Comparison of ENCODE assay signal across 10 mouse cellular contexts in the genomic region with DNA sequence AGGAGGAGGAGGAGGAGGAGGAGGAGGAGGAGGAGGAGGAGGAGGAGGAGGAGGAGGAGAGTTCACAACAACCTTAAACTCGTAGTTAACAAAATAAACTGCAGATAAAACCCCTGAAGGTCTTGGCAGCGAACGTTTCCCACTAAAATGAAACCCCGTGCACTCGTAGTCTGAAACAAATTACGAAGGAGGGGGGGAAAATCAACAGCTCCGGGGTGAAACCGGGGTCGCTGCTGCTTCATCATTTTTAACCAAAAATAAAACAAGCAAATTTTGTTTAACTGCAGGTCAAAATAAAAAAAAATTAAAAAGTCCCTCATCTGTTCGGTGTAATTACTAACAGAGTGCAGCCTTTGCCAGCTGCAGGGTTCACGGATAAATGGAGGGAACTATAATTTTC.
DNase-seq lines count a peak whose midpoint lies in the region; ATAC-seq and TF ChIP-seq lines count a peak whose summit lies in the region.
"Had no signal": no experiment of that assay in that cellular context is flagged by ENCODE, and none has a peak within 500 bp of the region (broad histone marks: within the 10 kb centered on the region; RNA-seq: fewer than 3 reads in every experiment).

No protein-coding gene starts in this region.

- H3K27ac ChIP-seq in liver, adult 2 months (replicated peaks; ENCODE audit: insufficient read depth, low read depth, low read length): no peak overlapping the region
- no peak overlapping the region for H3K27ac ChIP-seq in liver, postnatal 0 days (ENCODE audit: low read depth)
- no peak overlapping the region for H3K27ac ChIP-seq in embryonic facial prominence, embryonic 15.5 days (replicated peaks)
- no peak overlapping the region for H3K27ac ChIP-seq in intestine, embryonic 16.5 days (ENCODE audit: low read length)
- no peak overlapping the region for H3K27ac ChIP-seq in limb, embryonic 15.5 days

- 68% methylated on average over 11 of the region's 11 CpGs for WGBS in liver, adult 2 months
- WGBS in liver, postnatal 0 days (ENCODE audit: insufficient replicate concordance): 68% methylated on average over 11 of the region's 11 CpGs
- WGBS in embryonic facial prominence, embryonic 15.5 days: 15% methylated on average over 11 of the region's 11 CpGs
- WGBS in intestine, embryonic 16.5 days: 40% methylated on average over 11 of the region's 11 CpGs
- WGBS in limb, embryonic 15.5 days: 6% methylated on average over 11 of the region's 11 CpGs

- H3K9me3 ChIP-seq in liver, postnatal 0 days (ENCODE audit: low read length): no peaks in the 10 kb centered on the region
- H3K9me3 ChIP-seq in embryonic facial prominence, embryonic 15.5 days (replicated peaks): no peaks in the 10 kb centered on the region
- no peaks in the 10 kb centered on the region for H3K9me3 ChIP-seq in intestine, embryonic 16.5 days (ENCODE audit: control insufficient read depth, low read length)
- no peaks in the 10 kb centered on the region for H3K9me3 ChIP-seq in limb, embryonic 15.5 days

- no peaks in the 10 kb centered on the region for H3K36me3 ChIP-seq in liver, adult 2 months (ENCODE audit: control insufficient read depth, insufficient read depth, low read length)
- no peaks in the 10 kb centered on the region for H3K36me3 ChIP-seq in liver, postnatal 0 days (replicated peaks; ENCODE audit: insufficient read depth, low read length)
- no peaks in the 10 kb centered on the region for H3K36me3 ChIP-seq in embryonic facial prominence, embryonic 15.5 days
- no peaks in the 10 kb centered on the region for H3K36me3 ChIP-seq in intestine, embryonic 16.5 days (ENCODE audit: control insufficient read depth, insufficient read depth, low read length)
- H3K36me3 ChIP-seq in limb, embryonic 15.5 days: no peaks in the 10 kb centered on the region

- H3K79me2 ChIP-seq in liver, adult 2 months (ENCODE audit: control insufficient read depth, insufficient read depth, low read length): no peaks in the 10 kb centered on the region

- no peaks in the 10 kb centered on the region for H3K4me1 ChIP-seq in liver, adult 2 months (ENCODE audit: control insufficient read depth, insufficient read depth, low read length)
- H3K4me1 ChIP-seq in liver, postnatal 0 days (ENCODE audit: insufficient read depth): no peaks in the 10 kb centered on the region
- peaks cover 11% of the 10 kb centered on the region; the same call in 1 of the 2 replicates for H3K4me1 ChIP-seq in embryonic facial prominence, embryonic 15.5 days
- no peaks in the 10 kb centered on the region for H3K4me1 ChIP-seq in intestine, embryonic 16.5 days (ENCODE audit: control insufficient read depth, insufficient read depth, low read length)
- peaks cover 10% of the 10 kb centered on the region; the same call in 1 of the 2 replicates for H3K4me1 ChIP-seq in limb, embryonic 15.5 days

- no peak overlapping the region for H3K9ac ChIP-seq in liver, adult 2 months (ENCODE audit: low read depth, low read length)
- no peak overlapping the region for H3K9ac ChIP-seq in liver, postnatal 0 days (replicated peaks)
- H3K9ac ChIP-seq in embryonic facial prominence, embryonic 15.5 days: no peak overlapping the region
- no peak overlapping the region for H3K9ac ChIP-seq in intestine, embryonic 16.5 days (ENCODE audit: low read depth, low read length)
- H3K9ac ChIP-seq in limb, embryonic 15.5 days: no peak overlapping the region

- H3K4me2 ChIP-seq in liver, postnatal 0 days (ENCODE audit: low read depth, low read length): no peak overlapping the region
- H3K4me2 ChIP-seq in embryonic facial prominence, embryonic 15.5 days (replicated peaks): peak overlapping the region; percentile 40
- peak overlapping the region; percentile 31 for H3K4me2 ChIP-seq in intestine, embryonic 16.5 days (ENCODE audit: low read depth, low read length)
- H3K4me2 ChIP-seq in limb, embryonic 15.5 days: peak overlapping the region; percentile 39

- ATAC-seq in liver, postnatal 0 days: no peak
- ATAC-seq in embryonic facial prominence, embryonic 15.5 days (ENCODE audit: insufficient number of reproducible peaks, low FRiP score, low TSS enrichment, low read depth): no peak
- no peak for ATAC-seq in intestine, embryonic 16.5 days
- ATAC-seq in limb, embryonic 15.5 days (ENCODE audit: insufficient number of reproducible peaks, low FRiP score, low TSS enrichment, low read depth): no peak

- TF ChIP-seq POLR2A in liver, adult 2 months (IDR thresholded peaks at IDR 0.05; ENCODE audit: extremely low read depth, insufficient read depth, low read length): no peak

- no peaks in the 10 kb centered on the region for H3K27me3 ChIP-seq in liver, adult 2 months (ENCODE audit: control insufficient read depth, insufficient read depth, low read length)
- H3K27me3 ChIP-seq in liver, postnatal 0 days (ENCODE audit: insufficient read depth, low read length): no peaks in the 10 kb centered on the region
- no peaks in the 10 kb centered on the region; the same call in 1 of the 2 replicates for H3K27me3 ChIP-seq in embryonic facial prominence, embryonic 15.5 days
- H3K27me3 ChIP-seq in intestine, embryonic 16.5 days (replicated peaks; ENCODE audit: control insufficient read depth, insufficient read depth, low read length): no peaks in the 10 kb centered on the region
- H3K27me3 ChIP-seq in limb, embryonic 15.5 days: no peaks in the 10 kb centered on the region
- H3K27me3 ChIP-seq: Patski had no signal

- peak; percentile 40 for DNase-seq in liver, adult 2 months (ENCODE audit: extremely low read depth, low read depth, low spot score)
- DNase-seq in liver, postnatal 0 days: no peak
- no peak for DNase-seq in frontal cortex, postnatal 10 days (ENCODE audit: low spot score in 2 of 2)
- no peak for DNase-seq in adrenal gland, adult 8-10 months
- DNase-seq in layer of hippocampus, postnatal 25 days (ENCODE audit: extremely low spot score in 1 of 2, low spot score in 1 of 2): no peak
- DNase-seq: thymus, adult 2 months had no signal

- TF ChIP-seq EP300 in liver, postnatal 0 days (IDR thresholded peaks at IDR 0.05; ENCODE audit: low read depth): no peak

- no peak for TF ChIP-seq CTCF in liver, adult 2 months (IDR thresholded peaks at IDR 0.05; ENCODE audit: low read depth, low read length)
- no peak for TF ChIP-seq CTCF in liver, postnatal 0 days (IDR thresholded peaks at IDR 0.05; ENCODE audit: low read depth)

- H3K4me3 ChIP-seq in liver, adult 2 months (ENCODE audit: insufficient read depth, low read depth, low read length): no peak overlapping the region
- H3K4me3 ChIP-seq in liver, postnatal 0 days (ENCODE audit: low read depth, low read length): no peak overlapping the region
- H3K4me3 ChIP-seq in embryonic facial prominence, embryonic 15.5 days (replicated peaks): peak overlapping the region; percentile 22
- H3K4me3 ChIP-seq in intestine, embryonic 16.5 days (ENCODE audit: low read length): no peak overlapping the region; the same call in 1 of the 2 replicates
- peak overlapping the region; percentile 22 for H3K4me3 ChIP-seq in limb, embryonic 15.5 days

Comparison
In these comparisons a context has a peak if more than half of its experiments do, and no peak if none do; other contexts are left out.
1. H3K4me3 ChIP-seq: peak in embryonic facial prominence, embryonic 15.5 days (single experiment) and limb, embryonic 15.5 days (single experiment); none in liver, adult 2 months (single experiment), liver, postnatal 0 days (single experiment) and intestine, embryonic 16.5 days (single experiment).